ENCODE assay signal across 7 mouse cellular contexts in the genomic region with DNA sequence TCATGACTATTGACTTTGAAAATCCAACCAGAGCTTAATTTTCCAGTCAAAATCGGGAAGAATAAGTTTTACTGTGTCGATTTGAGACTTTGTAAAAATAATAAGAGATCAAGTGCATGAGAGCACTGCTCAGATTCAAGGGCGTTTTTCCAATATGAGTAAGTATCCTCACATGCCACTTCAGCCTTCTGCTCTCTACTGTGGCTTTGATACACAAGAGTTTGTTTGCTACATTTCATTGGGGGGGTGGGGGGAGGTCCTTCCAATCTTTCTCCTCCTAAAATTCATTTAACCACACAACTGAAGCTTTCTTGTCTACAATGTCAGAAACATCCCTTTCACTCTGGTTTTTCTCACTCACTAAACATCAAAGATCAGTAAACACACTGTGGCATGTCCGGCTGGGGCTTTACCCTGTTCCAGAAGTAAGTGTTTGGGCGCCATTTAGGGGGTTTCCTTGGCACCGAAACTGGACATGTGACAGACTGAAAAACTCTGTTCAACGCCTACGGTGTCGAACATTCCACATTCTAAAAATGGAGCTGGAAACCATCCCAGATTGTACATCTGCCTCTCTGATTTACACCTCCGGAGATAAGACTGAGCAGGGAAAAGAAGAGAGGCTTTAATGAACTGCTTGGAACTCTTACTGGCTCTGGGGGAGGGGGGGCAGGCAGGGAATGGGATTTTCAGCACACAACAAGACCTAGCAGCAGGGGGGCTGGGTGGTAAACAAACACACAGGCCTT.
A peak's percentile ranks its signal among the peaks of the same experiment; 100 is the strongest.
DNase-seq lines count a peak whose midpoint lies in the region; ATAC-seq lines count a peak whose summit lies in the region.

No protein-coding gene starts in this region.

- peak; percentile 86; the same call in 1 of the 2 replicates for ATAC-seq in lung, embryonic 15.5 days (ENCODE audit: borderline replicate concordance, extremely low read depth, low FRiP score, low TSS enrichment)
- ATAC-seq in neural tube, embryonic 14.5 days (ENCODE audit: low read depth), result peak; percentile 86
- no peak for ATAC-seq in granulocyte monocyte progenitor cell, adult 5-6 weeks (replicated peaks; ENCODE audit: poor library complexity, severe bottlenecking)

- H3K36me3 ChIP-seq in lung, embryonic 15.5 days, result no peaks in the 10 kb centered on the region
- no peaks in the 10 kb centered on the region for H3K36me3 ChIP-seq in neural tube, embryonic 14.5 days (ENCODE audit: control insufficient read depth, insufficient read depth, low read length)

- H3K4me2 ChIP-seq in lung, embryonic 15.5 days, result no peak overlapping the region
- no peak overlapping the region for H3K4me2 ChIP-seq in neural tube, embryonic 14.5 days (ENCODE audit: low read depth, low read length)

- H3K9ac ChIP-seq in lung, embryonic 15.5 days, result no peak overlapping the region
- no peak overlapping the region for H3K9ac ChIP-seq in neural tube, embryonic 14.5 days (replicated peaks; ENCODE audit: low read depth, low read length)

- H3K4me1 ChIP-seq in lung, embryonic 15.5 days, result 0 out of 2 replicates have a peak, but pooled peaks cover 6% of the 10 kb centered on the region
- H3K4me1 ChIP-seq in neural tube, embryonic 14.5 days (ENCODE audit: control insufficient read depth, insufficient read depth, low read length), result no peaks in the 10 kb centered on the region

- H3K27me3 ChIP-seq in lung, embryonic 15.5 days, result no peaks in the 10 kb centered on the region
- no peaks in the 10 kb centered on the region for H3K27me3 ChIP-seq in neural tube, embryonic 14.5 days (ENCODE audit: control insufficient read depth, insufficient read depth, low read length)

- WGBS in lung, embryonic 15.5 days, result 31% methylated on average over 10 of the region's 10 CpGs
- 52% methylated on average over 10 of the region's 10 CpGs for WGBS in neural tube, embryonic 14.5 days

- intact Hi-C loops in heart, postnatal 36 days (cut with DNase I), result no loop called here

- H3K4me3 ChIP-seq in lung, embryonic 15.5 days, result no peak overlapping the region
- no peak overlapping the region for H3K4me3 ChIP-seq in neural tube, embryonic 14.5 days (ENCODE audit: low read depth, low read length)

- no peak overlapping the region for H3K27ac ChIP-seq in lung, embryonic 15.5 days
- H3K27ac ChIP-seq in neural tube, embryonic 14.5 days (ENCODE audit: low read depth, low read length), result no peak overlapping the region

- no peaks in the 10 kb centered on the region for H3K9me3 ChIP-seq in lung, embryonic 15.5 days
- no peaks in the 10 kb centered on the region for H3K9me3 ChIP-seq in neural tube, embryonic 14.5 days (ENCODE audit: control insufficient read depth, low read length)

- no peak for DNase-seq in lung, postnatal 4 days
- peak; percentile 68 to 79 for DNase-seq in cerebellum, postnatal 14 days
- DNase-seq in heart, postnatal 36 days, result peak; percentile 4 to 6
- no peak for DNase-seq in urinary bladder, postnatal 25 days (ENCODE audit: low spot score)

Comparison
In these comparisons a context has a peak if more than half of its experiments do, and no peak if none do; other contexts are left out.
1. DNase-seq: peak in cerebellum, postnatal 14 days (2 of 2) and heart, postnatal 36 days (2 of 2); none in lung, postnatal 4 days (0 of 2) and urinary bladder, postnatal 25 days (single experiment).